Mouse (Mus musculus) yolk sac, embryonic 10.5 days (tissue): ENCODE data around the gene Ank.

ENCODE experiments used
- DNase-seq: peaks from one replicate; pipeline ENCODE4 v3.0.0-alpha.2; 2017; ENCODE audit warnings: low spot score

Ank gene

GRCm38 (mm10) chr15:27536771-27537170, 70.3 kb downstream of the Ank start:
- no peak for DNase-seq

GRCm38 (mm10) chr15:27537519-27538223, 71.2 kb downstream of the Ank start:
- no peak for DNase-seq

GRCm38 (mm10) chr15:27539745-27540144, 73.3 kb downstream of the Ank start:
- no peak for DNase-seq

GRCm38 (mm10) chr15:27545203-27545602, 78.7 kb downstream of the Ank start:
- DNase-seq = no peak

GRCm38 (mm10) chr15:27548110-27548509, 81.6 kb downstream of the Ank start:
- no peak for DNase-seq

GRCm38 (mm10) chr15:27549071-27549470, 82.6 kb downstream of the Ank start:
- DNase-seq = no peak

- DNase-seq = no peak
Measured at GRCm38 (mm10) chr15:27549878-27550277, 83.4 kb downstream of the Ank start.

- DNase-seq = peak; percentile 29
Measured at GRCm38 (mm10) chr15:27550358-27550992, 84.0 kb downstream of the Ank start.

- DNase-seq = no peak
Measured at GRCm38 (mm10) chr15:27551117-27552114, 84.9 kb downstream of the Ank start.

- DNase-seq = no peak
Measured at GRCm38 (mm10) chr15:27552129-27552700, 85.7 kb downstream of the Ank start.

- no peak for DNase-seq
Measured at GRCm38 (mm10) chr15:27553554-27553953, 87.1 kb downstream of the Ank start.

GRCm38 (mm10) chr15:27558456-27559147, 92.1 kb downstream of the Ank start:
- DNase-seq = no peak

- no peak for DNase-seq
Measured at GRCm38 (mm10) chr15:27560315-27560714, 93.8 kb downstream of the Ank start.

GRCm38 (mm10) chr15:27564106-27565100, 97.9 kb downstream of the Ank start:
- DNase-seq = no peak

- DNase-seq = no peak
Measured at GRCm38 (mm10) chr15:27565626-27566185, 99.2 kb downstream of the Ank start.

GRCm38 (mm10) chr15:27567356-27567755, 100.9 kb downstream of the Ank start:
- no peak for DNase-seq

GRCm38 (mm10) chr15:27568371-27568770, 101.9 kb downstream of the Ank start:
- DNase-seq = no peak

- no peak for DNase-seq
Measured at GRCm38 (mm10) chr15:27569924-27570323, 103.4 kb downstream of the Ank start.

- DNase-seq = no peak
Measured at GRCm38 (mm10) chr15:27570385-27570784, 103.9 kb downstream of the Ank start.

- no peak for DNase-seq
Measured at GRCm38 (mm10) chr15:27571179-27571578, 104.7 kb downstream of the Ank start.
